Mouse (Mus musculus): ENCODE data around the gene Usp43.

GRCm38 (mm10) chr11:67954413-67954812 is 32.5 kb upstream of the Usp43 start:
- TF ChIP-seq CTCF (IDR thresholded peaks at IDR 0.05; ENCODE audit: extremely low read depth, insufficient read depth, insufficient read length, insufficient replicate concordance) (no peak), POLR2A (IDR thresholded peaks at IDR 0.05; ENCODE audit: low read depth, low read length) (no peak)

Data from spleen, adult 2 months (tissue).